Mouse (Mus musculus): ENCODE data around the gene Gtdc1. TPM values are rescaled to one million over a fixed set of nuclear protein-coding genes. Genes with fewer than 3 reads are reported as not detected.

Gtdc1 gene
- polyA plus RNA-seq, 1 experiment, result not detected

DNA sequence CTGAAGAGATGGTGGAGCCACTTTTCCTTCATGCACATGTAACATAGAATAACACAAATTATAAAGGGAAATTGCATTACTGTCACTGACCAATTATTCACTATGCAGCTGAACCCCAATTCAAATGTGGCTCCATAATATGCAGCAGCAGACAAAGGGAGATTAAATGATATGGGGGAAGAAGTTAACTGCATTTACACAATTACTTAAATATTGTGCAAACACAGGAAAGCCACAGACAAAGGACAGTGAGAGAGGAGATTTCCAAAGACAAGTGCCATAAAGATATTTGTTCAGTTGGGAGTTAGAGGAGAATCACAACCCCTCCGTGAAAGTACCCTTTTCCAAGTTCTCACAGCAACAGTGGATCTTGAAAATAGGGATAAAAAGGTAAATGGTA lies 163.6 kb downstream of the Gtdc1 start:
- 79% methylated on average over 1 of the region's 1 CpGs for WGBS
- H3K4me3 ChIP-seq (ENCODE audit: insufficient read depth, low read depth, low read length), result no peak overlapping the region
- H3K27ac ChIP-seq (ENCODE audit: insufficient read depth, low read depth, low read length), result no peak overlapping the region
- H3K4me1 ChIP-seq (ENCODE audit: control insufficient read depth, insufficient read depth, low read length), result no peaks in the 10 kb centered on the region
- TF ChIP-seq CTCF (IDR thresholded peaks at IDR 0.05; ENCODE audit: insufficient read depth, low read depth, low read length), result no peak
- TF ChIP-seq POLR2A (IDR thresholded peaks at IDR 0.05; ENCODE audit: insufficient read depth, low read depth, low read length), result no peak

DNA sequence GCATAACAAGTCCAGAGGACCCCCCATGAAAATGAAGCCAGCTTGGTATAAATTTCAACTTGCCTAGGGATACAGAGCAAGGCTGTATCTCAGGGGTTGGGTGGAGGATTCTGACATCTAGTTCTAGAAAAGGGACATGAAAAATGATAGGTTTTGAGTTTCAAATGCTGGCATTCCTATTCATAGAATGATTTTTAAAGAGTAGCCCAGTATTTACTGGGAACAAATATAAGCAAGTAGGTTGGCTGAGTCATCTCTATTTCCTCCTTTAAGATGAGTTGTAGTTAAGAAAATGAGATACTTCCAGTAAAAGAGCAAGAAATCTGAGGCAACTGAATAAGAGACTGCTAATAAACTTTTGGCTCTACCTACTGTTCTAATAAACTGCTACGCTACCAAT lies 190.8 kb downstream of the Gtdc1 start:
- TF ChIP-seq POLR2A (IDR thresholded peaks at IDR 0.05; ENCODE audit: insufficient read depth, low read depth, low read length) (no peak), CTCF (IDR thresholded peaks at IDR 0.05; ENCODE audit: insufficient read depth, low read depth, low read length) (no peak)
- Histone ChIP-seq H3K4me1 (ENCODE audit: control insufficient read depth, insufficient read depth, low read length) (peaks cover 3% of the 10 kb centered on the region; the same call in 1 of the 2 replicates), H3K4me3 (ENCODE audit: insufficient read depth, low read depth, low read length) (no peak overlapping the region), H3K27ac (ENCODE audit: insufficient read depth, low read depth, low read length) (peak overlapping the region; percentile 64)
- 49% methylated on average over 1 of the region's 1 CpGs for WGBS

DNA sequence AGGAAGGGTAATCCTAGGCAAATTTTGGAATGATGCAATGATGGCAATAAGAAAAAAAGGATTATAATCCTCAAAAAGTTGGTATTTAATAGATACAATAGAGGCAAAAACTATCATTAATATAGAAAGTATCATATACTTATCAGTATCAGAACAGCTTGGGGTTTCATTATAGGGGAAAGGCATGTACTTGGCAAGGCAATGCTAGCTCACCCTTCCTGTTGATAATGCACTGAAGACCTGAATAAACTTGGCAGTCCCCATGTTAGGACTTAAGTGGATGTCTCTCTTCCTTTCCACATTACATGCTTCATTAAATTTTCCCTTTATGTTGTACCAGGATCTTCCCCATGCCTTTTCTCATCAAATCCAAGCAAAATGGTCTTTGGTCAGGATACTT lies 206.0 kb downstream of the Gtdc1 start:
- no peaks in the 10 kb centered on the region for H3K4me1 ChIP-seq (ENCODE audit: control insufficient read depth, insufficient read depth, low read length)
- TF ChIP-seq CTCF (IDR thresholded peaks at IDR 0.05; ENCODE audit: insufficient read depth, low read depth, low read length) (no peak), POLR2A (IDR thresholded peaks at IDR 0.05; ENCODE audit: insufficient read depth, low read depth, low read length) (no peak)
- no peak overlapping the region for H3K4me3 ChIP-seq (ENCODE audit: insufficient read depth, low read depth, low read length)
- no peak overlapping the region for H3K27ac ChIP-seq (ENCODE audit: insufficient read depth, low read depth, low read length)

DNA sequence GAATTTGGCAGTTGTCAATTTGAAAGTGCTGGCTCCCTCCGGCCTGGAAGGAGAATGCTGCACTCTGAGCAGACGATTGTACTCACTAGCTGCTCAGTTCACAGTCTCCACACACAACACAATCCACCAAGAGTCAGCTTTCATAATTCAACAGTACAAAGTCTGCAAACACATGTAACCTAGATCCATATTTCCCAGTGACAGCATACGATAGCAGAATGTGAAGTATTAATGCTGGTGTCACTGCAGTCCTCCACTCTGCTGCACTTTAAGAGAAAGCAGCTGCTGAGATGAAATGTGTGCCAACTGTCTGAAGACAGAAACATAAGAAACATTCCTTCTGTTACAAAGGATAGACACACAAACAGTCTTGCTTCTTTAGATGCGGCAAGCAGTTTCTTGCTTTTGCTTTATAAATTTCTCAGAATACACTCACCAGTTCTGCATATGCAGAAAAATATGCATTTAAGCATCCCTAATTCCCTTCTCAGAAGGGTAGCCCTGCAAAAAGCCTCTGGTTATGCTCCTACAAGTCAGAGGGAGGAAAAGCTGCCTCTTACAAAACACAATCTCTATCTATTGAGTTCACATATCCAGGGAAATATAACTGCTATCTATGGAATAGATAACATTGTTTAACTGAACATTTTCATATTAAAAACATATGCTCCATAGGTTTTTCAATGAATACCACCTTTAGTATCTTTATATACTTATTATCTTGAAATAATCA lies 221.4 kb downstream of the Gtdc1 start:
- TF ChIP-seq CTCF (IDR thresholded peaks at IDR 0.05; ENCODE audit: insufficient read depth, low read depth, low read length), result no peak
- TF ChIP-seq POLR2A (IDR thresholded peaks at IDR 0.05; ENCODE audit: insufficient read depth, low read depth, low read length), result no peak
- Histone ChIP-seq H3K4me3 (ENCODE audit: insufficient read depth, low read depth, low read length) (no peak overlapping the region), H3K27ac (ENCODE audit: insufficient read depth, low read depth, low read length) (no peak overlapping the region), H3K4me1 (ENCODE audit: control insufficient read depth, insufficient read depth, low read length) (no peaks in the 10 kb centered on the region)
- WGBS, result 52% methylated on average over 4 of the region's 4 CpGs

DNA sequence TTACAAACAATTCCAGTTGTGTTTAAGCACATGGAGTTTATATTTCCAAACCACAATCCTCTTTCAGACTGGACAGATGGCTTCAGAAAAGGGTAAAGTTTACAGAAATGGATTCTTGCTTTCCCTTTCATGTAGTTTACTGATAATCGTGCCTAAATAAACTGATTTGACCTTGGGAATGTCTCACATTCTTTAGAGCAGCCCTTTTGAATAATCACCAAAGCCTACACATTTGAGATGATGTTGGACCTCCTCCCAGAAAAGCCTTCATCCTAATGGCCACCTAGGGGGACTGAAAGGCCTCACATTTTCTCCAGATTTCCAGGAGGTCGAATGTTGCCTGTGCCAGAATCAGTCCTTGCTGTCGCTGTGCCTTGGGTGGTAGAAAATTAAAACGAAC lies 227.2 kb downstream of the Gtdc1 start:
- no peaks in the 10 kb centered on the region for H3K4me1 ChIP-seq (ENCODE audit: control insufficient read depth, insufficient read depth, low read length)
- WGBS, result 57% methylated on average over 4 of the region's 4 CpGs

DNA sequence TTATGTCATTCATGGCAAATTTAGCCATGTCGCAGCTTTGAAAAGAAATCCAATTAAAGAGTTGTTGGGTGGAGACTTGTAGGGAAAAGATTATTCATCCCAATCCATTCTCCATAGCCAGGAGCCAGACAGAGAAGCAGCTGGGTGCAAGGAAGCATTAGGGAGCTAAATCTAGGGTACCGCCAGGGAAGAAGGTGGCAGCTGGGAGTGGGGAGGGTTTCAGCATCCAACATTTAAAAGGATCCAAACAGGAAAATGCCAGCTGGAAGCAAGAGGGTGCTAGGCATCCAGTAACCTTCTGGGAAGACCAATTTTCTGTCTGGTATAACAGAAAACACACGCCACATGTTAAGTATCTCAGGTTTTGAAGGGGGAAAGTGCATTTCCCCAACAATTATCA lies 231.0 kb downstream of the Gtdc1 start:
- TF ChIP-seq CTCF (IDR thresholded peaks at IDR 0.05; ENCODE audit: insufficient read depth, low read depth, low read length) (no peak), POLR2A (IDR thresholded peaks at IDR 0.05; ENCODE audit: insufficient read depth, low read depth, low read length) (no peak)
- Histone ChIP-seq H3K4me1 (ENCODE audit: control insufficient read depth, insufficient read depth, low read length) (no peaks in the 10 kb centered on the region), H3K27ac (ENCODE audit: insufficient read depth, low read depth, low read length) (peak overlapping the region; percentile 38), H3K4me3 (ENCODE audit: insufficient read depth, low read depth, low read length) (no peak overlapping the region)
- WGBS, result 45% methylated on average over 3 of the region's 3 CpGs

More for the DNA sequence above, 227.2 kb downstream of the Gtdc1 start:
- H3K27ac ChIP-seq (ENCODE audit: insufficient read depth, low read depth, low read length), result no peak overlapping the region
- TF ChIP-seq CTCF (IDR thresholded peaks at IDR 0.05; ENCODE audit: insufficient read depth, low read depth, low read length) (no peak), POLR2A (IDR thresholded peaks at IDR 0.05; ENCODE audit: insufficient read depth, low read depth, low read length) (no peak)
- no peak overlapping the region for H3K4me3 ChIP-seq (ENCODE audit: insufficient read depth, low read depth, low read length)

DNA sequence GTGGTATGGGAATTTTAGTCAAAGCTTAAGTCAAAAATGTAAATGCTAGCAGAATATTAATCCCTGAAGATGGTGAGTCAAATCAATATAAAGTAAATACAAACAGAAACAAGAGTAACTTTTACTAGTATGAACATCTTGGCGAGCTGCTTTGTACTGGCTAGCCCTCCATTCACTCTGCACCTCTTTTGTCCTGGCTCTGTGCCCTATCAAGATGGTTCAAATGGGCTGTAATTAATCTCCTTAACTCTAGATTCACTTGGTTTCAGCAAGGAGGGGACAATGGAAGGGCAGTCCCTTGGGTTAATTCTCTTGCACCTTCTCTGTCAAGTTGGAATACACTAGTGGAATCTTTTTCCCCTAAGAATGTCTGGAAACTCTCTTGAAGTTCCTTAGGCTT lies 233.6 kb downstream of the Gtdc1 start:
- TF ChIP-seq CTCF (IDR thresholded peaks at IDR 0.05; ENCODE audit: insufficient read depth, low read depth, low read length) (no peak), POLR2A (IDR thresholded peaks at IDR 0.05; ENCODE audit: insufficient read depth, low read depth, low read length) (no peak)
- 78% methylated on average over 1 of the region's 1 CpGs for WGBS
- Histone ChIP-seq H3K4me3 (ENCODE audit: insufficient read depth, low read depth, low read length) (no peak overlapping the region), H3K27ac (ENCODE audit: insufficient read depth, low read depth, low read length) (no peak overlapping the region), H3K4me1 (ENCODE audit: control insufficient read depth, insufficient read depth, low read length) (no peaks in the 10 kb centered on the region)

DNA sequence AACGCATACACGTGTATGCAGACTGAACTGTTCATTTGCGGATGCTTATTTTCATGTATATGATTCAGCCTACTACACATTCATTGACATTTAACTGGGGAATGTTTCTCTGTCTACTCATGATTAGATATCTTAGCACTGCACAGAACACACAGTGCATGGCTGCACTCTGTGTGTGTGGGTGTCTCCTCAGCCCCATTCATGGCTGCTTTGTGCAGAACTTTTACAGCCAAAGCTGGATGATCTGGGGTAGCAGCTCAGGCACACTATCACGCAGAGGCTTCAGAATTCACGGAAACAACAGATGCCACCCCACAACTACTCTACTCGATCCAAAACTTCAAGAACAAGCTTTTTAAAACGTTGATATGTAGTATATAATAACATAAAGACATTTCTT lies 263.4 kb downstream of the Gtdc1 start:
- WGBS, result 61% methylated on average over 7 of the region's 7 CpGs
- no peak for TF ChIP-seq POLR2A (IDR thresholded peaks at IDR 0.05; ENCODE audit: insufficient read depth, low read depth, low read length)
- no peak for TF ChIP-seq CTCF (IDR thresholded peaks at IDR 0.05; ENCODE audit: insufficient read depth, low read depth, low read length)
- Histone ChIP-seq H3K4me1 (ENCODE audit: control insufficient read depth, insufficient read depth, low read length) (no peaks in the 10 kb centered on the region), H3K4me3 (ENCODE audit: insufficient read depth, low read depth, low read length) (no peak overlapping the region), H3K27ac (ENCODE audit: insufficient read depth, low read depth, low read length) (no peak overlapping the region)

DNA sequence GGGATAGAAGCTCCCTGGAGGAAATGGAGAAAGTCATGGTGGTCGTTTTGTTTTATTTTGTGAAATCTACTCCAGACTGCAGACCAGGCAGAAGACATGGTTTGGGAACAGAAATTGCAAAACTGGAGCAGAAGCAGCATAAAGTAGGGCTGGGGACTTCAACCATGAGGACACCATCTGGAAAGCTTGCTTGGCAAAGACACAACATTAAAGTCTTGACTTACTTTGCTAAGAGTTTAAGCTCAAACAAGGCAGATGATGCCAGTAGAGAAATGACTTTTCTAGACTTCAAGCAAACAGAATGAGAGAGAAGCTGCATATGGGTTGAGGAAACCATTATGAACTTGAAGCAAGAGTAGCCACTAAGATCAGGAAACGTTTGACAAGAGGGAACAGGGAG lies 267.6 kb downstream of the Gtdc1 start:
- 84% methylated on average over 2 of the region's 2 CpGs for WGBS
- H3K4me1 ChIP-seq (ENCODE audit: control insufficient read depth, insufficient read depth, low read length), result no peaks in the 10 kb centered on the region
- TF ChIP-seq CTCF (IDR thresholded peaks at IDR 0.05; ENCODE audit: insufficient read depth, low read depth, low read length) (no peak), POLR2A (IDR thresholded peaks at IDR 0.05; ENCODE audit: insufficient read depth, low read depth, low read length) (no peak)
- no peak overlapping the region for H3K4me3 ChIP-seq (ENCODE audit: insufficient read depth, low read depth, low read length)
- no peak overlapping the region for H3K27ac ChIP-seq (ENCODE audit: insufficient read depth, low read depth, low read length)
